Mouse (Mus musculus) retina, adult 2 months (tissue): ENCODE data around the gene Gm20708.

Source experiments
- DNase-seq: peaks from one replicate; pipeline ENCODE4 v3.0.0-alpha.2; 2012; ENCODE audit warnings: low read depth, low spot score

Gm20708 gene

DNA sequence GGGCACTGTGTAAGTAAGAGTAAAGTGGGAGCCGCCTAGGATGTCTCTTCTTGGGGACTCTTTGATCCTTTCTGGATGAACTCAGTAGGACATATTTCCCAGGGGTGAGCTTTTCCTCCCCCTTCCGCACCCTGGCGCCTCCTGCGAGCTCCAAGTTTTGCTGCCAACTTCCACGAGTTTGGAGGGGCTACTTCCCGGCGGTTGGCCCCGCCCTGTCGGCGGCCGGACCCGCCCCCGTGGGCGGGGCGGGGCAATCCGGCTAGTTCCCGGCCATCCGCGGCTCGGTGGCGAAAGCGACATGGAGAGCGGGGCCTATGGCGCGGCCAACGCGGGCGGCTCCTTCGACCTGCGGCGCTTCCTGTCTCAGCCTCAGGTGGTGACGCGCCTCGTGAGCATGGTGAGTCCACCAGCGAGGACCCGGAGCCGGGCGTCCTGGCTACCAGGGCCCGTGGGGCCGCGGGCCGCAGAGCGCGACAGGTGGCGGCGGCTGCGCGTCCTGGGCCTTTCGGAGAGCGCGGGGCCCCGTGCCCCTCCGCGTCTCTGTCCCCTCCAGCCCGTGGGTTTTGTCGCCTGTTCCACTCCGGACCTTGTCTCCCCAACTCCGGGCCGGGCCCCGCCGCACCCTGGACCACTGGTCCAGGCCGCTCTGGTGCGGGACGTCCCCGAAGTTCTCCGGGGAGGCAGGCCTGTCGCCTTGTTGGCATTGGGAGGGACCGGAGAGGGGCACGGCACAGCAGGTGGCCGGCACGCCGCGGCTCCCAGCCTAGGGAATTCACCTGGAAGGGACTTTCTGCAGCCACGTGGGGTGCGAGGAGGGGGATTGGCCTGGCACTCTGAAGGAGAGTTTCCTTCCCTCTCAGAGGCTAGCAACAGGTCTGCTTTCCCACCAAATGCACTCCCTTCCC lies at the start of gene Gm20708, which contains the start of gene Syngr2:
TSS of gene Gm20708 (plus strand) at position 262 of the 905 bp plus-strand sequence.
TSS of gene Syngr2 (plus strand) at position 262 of the 905 bp plus-strand sequence.
- no peak for DNase-seq

GRCm38 (mm10) chr11:117760374-117761119 lies 48.9 kb upstream of the Gm20708 start:
- DNase-seq, result no peak

- DNase-seq, result no peak
These were observed 47.7 kb upstream of the Gm20708 start for GRCm38 (mm10) chr11:117761801-117762200.

DNA sequence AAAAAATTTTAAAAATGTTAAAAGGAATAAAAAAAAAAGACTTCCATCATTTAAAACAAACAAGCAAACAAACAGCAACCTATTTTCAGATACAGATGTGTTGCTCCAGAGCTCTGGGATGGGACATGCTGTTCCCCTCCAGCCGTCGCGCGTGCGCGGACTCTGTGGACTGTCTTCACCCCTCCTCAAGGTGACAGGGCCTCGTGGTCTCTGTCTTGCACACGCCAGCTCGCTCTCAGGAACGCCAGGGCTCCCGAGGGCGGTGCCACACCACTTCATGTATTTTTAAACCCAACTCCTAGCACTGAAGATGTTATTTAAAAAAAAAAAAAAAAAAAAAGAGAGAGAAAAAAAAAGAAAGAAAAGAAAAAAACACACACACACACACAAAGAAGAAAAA lies 47.2 kb upstream of the Gm20708 start:
- no peak for DNase-seq

DNA sequence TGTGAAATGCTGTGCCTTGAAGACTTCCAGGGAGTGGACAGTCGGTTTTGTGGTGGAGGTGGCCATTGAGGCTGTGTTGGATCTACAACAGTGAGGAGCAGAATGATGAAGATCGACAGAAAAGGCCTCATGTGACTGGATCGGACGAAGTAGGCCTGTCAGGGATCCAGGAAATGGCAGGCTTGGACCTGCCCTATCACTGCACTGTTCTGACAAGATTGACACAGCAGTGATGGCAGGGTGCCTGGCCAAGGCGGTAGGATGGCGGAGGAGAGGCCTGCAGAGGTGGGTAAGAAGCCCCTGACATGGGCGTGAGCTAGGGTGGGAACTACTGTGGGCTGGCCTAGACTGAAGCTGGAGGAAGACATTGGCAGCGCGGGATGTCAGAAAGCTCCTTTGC lies 45.1 kb upstream of the Gm20708 start:
- no peak for DNase-seq

DNA sequence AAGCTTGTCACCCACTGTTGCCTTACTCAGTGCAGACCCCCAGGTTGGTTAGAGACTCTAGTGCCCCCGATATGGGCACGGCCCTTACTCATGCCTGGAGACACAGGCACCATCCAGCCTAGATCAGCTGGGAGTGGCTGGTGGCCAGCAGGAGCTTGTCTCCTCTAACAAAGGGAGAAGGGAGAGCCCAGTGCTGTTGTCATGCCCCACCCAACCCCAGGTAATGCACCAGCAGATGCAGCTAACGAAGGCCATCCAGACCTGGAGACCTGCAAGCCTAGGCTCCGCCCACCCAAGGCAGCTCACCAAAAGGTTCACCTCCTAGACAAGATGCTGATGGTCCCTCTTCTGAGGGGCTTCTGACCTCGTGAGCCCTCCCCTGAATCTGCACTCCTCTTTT lies 44.1 kb upstream of the Gm20708 start:
- no peak for DNase-seq

DNA sequence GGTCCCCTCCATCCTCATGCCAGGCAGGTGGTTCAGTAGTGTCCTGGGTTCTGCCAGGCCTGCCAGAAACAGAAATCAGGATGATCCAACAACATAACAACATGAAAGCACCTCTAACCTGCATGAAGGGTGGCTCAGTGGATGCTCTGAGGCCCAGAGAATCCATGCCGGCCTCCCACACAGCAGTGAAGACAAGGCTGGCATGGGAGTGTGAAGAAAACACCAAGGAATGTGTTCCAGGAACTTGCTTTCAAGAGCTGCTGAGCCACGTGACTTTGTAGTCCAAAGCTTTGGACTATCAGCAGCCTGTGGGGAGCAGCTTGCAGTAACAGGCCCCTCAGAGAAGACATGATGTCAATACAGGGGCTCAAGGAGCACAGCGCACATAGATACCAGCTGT lies 43.2 kb upstream of the Gm20708 start:
- DNase-seq, result no peak

DNA sequence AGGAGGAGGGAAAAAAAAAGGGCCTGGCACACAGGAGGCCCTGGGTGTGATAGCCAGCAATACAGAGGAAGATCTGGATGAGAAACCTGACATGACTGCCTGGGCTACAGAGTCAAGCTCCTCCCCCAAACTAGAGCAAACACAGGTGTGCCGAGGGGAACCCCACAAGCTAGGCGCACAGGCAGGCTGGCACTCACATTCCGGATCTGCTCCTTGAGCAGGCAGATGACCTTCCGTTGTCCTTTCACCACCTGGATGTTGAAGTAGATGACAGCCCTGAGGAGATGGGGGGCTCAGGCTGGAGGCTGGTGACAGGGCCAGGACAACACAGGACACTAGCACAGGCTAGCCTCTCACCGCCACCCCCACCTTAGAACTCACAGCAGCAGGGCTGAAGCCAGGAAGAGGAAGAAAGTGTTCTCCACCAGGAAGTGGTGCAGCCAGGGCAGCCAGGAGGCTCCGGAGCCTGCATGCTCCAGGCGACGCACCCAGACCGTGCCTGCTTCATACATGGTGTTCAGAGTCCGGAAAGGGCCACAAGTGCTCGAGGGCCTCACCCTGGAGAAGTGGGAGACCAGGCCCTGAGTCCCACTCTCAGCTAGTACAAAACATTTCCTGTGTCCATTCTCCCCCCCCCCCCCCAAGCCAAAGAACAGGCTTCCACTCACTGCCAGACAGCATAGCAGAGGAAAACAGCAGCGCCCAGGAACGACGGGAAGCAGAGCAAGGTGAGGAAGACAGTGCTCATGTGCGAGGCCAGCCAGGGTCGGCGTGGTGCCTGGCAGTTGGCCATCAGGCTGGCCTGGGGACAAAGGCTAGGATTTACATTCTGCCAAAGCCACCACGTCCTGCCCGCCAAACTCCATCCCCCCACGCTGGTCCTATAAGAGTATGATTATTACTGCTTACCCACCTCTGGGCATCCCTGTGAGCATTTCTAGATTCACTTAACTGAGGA lies 40.5 kb upstream of the Gm20708 start:
- DNase-seq, result no peak

DNA sequence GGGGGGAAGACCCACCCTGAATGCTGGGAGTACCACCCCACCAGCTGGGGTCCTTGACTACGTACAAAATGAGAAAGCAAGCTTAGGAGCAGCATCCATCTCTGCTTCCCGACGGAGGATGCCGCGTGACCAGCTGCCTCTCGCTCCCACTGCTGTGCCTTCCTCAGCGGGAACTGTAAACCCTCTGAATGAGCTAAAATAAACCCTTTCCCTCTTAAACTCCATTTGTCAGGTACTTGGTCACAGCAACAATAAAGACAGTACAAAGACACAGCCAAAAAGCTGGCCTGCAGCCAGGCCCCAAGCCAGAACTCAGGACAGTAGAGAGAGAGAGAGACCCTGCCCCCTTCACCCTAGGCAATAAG lies 39.8 kb upstream of the Gm20708 start:
- no peak for DNase-seq

GRCm38 (mm10) chr11:117770407-117770806 lies 39.1 kb upstream of the Gm20708 start:
- no peak for DNase-seq

DNA sequence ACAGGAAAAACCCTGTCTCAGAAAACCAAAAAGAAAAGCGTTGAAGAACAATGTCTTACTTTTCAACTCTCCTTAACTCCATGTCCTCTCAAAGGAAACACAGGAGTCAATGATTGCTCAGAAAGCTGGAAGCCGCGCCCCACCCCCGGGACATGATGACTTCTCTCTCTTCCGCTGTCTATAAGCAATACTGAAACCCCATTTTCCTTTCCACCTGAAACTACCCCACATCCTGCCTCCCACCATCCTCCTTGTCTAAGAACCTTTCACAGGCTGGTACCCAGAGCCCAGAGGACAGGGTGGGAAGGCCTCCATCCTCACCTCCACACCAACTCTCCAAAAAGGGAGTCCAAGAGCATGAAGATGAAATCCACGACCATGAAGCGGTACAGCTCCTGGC lies 37.1 kb upstream of the Gm20708 start:
- DNase-seq, result no peak

DNA sequence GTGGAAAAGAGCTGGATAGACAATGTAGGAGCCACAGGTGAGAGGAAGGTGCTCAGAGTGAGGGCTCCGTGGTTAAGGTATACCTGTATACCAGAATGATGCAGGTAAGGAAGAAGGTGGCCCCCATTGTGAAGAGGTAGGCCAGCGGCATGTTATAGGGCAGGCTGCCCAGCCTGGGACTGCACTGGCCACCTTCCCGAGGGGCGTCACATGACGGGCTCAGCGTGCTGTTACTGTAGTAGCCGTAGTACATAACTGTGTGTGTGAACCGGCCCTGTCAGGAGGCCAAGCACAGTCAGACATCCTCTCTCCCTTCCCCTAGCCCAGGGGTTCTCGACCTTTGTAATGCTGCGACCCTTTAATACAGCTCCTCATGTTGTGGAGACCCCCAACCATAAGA lies 34.5 kb upstream of the Gm20708 start:
- DNase-seq, result no peak

DNA sequence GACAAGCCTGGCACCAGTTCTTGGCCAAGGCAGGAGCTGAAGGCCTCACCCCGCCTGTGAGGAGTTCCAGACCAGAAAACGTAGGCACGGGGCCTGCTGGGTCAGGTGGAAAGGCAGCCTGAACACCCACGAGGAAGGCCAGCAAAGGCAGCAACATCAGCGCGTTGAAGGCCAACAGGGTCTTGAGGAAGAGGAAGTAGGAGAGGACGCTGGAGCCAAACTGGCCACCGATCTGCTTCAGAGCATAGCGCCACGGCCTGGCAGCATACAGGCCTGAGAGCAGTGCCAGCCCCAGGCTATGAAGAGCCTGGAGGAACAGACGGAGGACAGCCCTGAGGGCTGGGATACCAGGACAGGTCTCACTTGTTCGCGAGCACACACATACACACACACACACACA lies 33.9 kb upstream of the Gm20708 start:
- DNase-seq, result no peak

DNA sequence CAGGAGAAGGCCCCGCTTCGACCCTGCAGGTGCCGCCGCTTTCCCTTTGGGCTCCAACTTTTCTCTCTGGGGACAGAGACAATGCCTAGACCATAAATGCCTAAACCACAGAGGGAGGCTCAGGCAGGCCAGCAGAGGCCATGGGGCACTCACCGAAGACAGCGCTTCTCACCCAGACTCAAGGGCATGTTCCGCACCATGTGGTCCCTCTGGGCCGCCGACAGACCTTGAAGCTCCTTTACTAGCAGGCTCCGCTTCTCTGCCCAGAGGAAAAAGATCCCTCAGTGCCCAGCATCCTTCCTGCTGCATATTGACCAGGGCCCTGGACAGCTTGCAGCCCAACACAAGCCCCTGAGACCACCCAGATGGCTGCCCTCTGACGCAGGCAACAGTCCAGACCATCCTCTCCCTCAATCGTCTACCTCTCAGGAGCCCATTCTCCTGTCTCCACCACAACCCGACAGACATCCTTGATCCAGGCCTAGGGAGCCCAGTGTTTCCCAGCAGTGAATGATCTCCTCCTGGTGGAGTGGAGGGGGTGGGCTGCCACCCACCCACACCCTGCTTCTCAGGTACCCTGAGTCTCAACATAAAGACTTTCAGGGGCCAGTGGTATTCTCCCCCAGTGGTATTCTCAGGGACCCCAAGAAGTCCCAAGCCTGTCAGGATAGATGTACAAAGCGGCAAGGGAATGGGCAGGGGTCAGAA lies 33.2 kb upstream of the Gm20708 start:
- DNase-seq, result no peak

DNA sequence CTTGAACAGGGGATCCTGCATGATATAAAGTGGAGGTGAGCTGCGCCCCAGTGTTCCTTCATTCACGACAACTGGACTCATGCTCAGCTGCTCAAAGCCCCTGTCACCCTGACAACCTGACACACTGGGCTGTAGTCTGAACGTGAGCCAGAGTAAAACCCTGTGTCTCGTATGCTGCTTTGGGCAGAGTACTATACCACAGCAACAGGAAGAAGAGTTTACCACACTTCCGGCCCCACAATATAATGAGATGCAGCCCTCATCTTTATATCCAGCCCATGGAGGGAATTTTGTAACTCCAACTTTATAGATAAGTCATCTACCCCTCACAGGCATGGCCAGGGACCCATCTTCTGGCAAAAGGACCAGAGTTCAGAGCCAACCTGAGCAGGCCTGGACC lies 32.4 kb upstream of the Gm20708 start:
- DNase-seq, result no peak

- DNase-seq, result no peak
These were observed 31.4 kb upstream of the Gm20708 start for GRCm38 (mm10) chr11:117778031-117778430.

GRCm38 (mm10) chr11:117778851-117779433 lies 30.5 kb upstream of the Gm20708 start:
- no peak for DNase-seq

DNA sequence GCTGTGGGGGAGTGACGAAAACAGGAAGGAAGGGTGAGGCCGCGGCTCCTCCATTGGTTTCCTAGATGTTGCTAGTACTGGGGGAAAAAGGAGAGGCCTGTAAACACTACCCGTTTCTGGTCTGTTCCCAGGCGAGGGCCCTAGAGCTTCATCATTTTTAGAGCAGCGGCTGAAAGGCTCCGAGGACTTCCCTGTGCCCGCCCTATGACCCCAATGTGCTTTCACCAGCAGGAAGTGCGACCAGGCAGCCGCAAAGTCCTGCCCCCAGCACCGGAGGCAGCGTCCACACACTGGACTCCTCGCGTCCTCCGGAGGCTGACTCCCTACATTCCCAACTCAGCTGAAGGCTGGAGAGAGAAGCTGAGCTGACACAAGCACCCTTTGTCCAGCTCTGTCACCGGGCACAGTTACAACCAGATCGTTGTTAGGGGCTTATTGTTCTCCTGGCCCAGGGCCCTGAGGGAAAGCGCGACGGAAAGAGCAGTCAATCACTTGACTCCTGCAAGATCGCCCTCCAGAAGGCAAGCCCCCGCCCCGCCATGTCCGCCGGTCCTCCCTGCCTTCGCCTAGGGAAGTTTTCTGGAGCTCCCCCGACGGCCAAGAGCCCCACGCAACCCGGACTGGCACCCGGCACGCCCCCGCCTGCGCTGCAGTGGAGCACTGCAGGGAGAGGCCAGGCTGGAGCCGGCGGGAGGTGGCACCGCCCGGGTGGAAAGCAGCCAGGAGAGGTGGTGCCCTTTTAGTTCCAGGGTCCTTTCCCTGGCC lies 29.9 kb upstream of the Gm20708 start:
- no peak for DNase-seq

DNA sequence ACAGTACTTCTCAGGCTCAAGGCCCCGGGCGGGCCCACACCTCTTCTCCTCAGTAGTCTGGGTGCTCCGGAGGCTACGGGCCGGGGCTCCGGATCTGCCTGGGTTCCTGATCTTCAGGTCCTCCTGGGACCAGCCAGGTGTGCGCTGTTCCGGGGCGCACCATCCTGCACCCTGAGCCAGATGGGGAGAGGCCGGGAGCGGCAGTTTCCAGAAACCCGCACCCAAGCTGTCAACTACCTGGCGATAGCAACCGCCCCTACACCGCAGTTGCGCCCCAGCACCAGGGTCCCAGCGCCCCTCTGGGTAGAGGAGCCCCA lies 29.3 kb upstream of the Gm20708 start:
- no peak for DNase-seq

GRCm38 (mm10) chr11:117780582-117781111 lies 28.8 kb upstream of the Gm20708 start:
- no peak for DNase-seq
